Mouse (Mus musculus): ENCODE results near the gene Sgcd. TPM values are rescaled to one million over a fixed set of nuclear protein-coding genes. Genes with fewer than 3 reads are reported as not detected.
A peak's percentile ranks its signal among the peaks of the same experiment; 100 is the strongest.

Sgcd gene
- total RNA-seq, 1 experiment: 1.0 TPM

DNA sequence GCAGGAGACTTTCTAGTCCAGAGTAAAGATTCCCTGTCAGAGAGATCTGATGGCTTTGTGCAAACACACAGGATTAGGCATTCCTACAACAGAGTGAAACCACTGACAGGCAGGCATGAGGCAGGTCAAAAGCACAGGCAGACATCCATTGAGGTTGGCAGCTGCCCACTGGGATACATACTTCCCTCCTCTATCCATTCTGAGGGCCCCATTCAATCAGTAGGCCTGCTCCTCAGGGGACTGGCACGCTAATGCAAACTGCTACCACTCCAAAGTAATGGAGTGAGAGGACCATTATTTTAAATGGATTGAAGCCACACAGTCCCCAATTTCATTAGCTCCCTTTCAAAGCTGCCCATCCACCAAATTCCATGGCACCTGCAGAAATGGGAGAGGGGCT is 293.2 kb downstream of the Sgcd start:
- no peaks in the 10 kb centered on the region for H3K4me1 ChIP-seq (ENCODE audit: control insufficient read depth in 2 of 2, insufficient read depth in 2 of 2, low read length in 2 of 2, poor library complexity in 1 of 2)
- no peak for DNase-seq (ENCODE audit: low read depth, low spot score)
- H3K9me3 ChIP-seq (ENCODE audit: control insufficient read depth, insufficient read depth, low read depth, low read length): no peaks in the 10 kb centered on the region
- no peaks in the 10 kb centered on the region for H3K36me3 ChIP-seq (ENCODE audit: control insufficient read depth, insufficient read depth, low read length, poor library complexity, severe bottlenecking)
- TF ChIP-seq MAFK (IDR thresholded peaks at IDR 0.05; ENCODE audit: insufficient read depth, low read depth, low read length) (no peak), HCFC1 (IDR thresholded peaks at IDR 0.05; ENCODE audit: borderline replicate concordance, insufficient read depth, low read length) (no peak), CHD2 (IDR thresholded peaks at IDR 0.05; ENCODE audit: low read depth, low read length) (no peak), ZNF384 (IDR thresholded peaks at IDR 0.05; ENCODE audit: low read depth, low read length) (no peak), ZC3H11A (IDR thresholded peaks at IDR 0.05; ENCODE audit: borderline replicate concordance, low read depth, low read length) (no peak)
- H3K9ac ChIP-seq (ENCODE audit: insufficient read depth, low read depth, low read length, poor library complexity, severe bottlenecking): no peak overlapping the region
- in situ Hi-C loops (cut with MboI; ENCODE audit: low sequenced_read_pairs in 2 of 2, unreplicated experiment in 2 of 2): no loop called here
- H3K27ac ChIP-seq (ENCODE audit: insufficient read depth, low read depth, low read length, poor library complexity, severe bottlenecking): no peak overlapping the region
- H3K4me3 ChIP-seq (ENCODE audit: insufficient read depth in 1 of 2, low read depth in 1 of 2, low read length in 2 of 2, poor library complexity in 1 of 2, severe bottlenecking in 1 of 2): no peak overlapping the region

DNA sequence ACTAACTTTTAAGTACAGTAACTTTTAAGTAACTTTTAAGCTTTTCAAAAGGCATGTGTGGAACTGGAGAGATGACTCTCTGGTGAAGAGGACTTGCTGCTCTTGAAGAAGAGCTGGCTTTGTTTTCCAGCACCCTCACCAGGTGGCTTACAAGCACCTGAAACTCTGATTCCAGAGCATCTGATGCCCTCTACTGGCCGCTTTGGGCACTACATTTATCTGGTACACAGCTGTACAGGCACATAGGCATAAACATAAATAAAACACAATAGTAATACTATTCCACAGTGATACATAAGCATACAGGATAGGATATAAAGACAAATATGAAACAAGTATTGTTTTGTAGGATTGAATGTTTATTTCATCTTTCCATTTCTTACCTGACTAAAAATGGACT is 330.6 kb downstream of the Sgcd start:
- in situ Hi-C loops (cut with MboI; ENCODE audit: low sequenced_read_pairs in 2 of 2, unreplicated experiment in 2 of 2): no loop called here
- no peak overlapping the region for H3K4me3 ChIP-seq (ENCODE audit: insufficient read depth in 1 of 2, low read depth in 1 of 2, low read length in 2 of 2, poor library complexity in 1 of 2, severe bottlenecking in 1 of 2)
- H3K4me1 ChIP-seq (ENCODE audit: control insufficient read depth in 2 of 2, insufficient read depth in 2 of 2, low read length in 2 of 2, poor library complexity in 1 of 2): no peaks in the 10 kb centered on the region
- DNase-seq (ENCODE audit: low read depth, low spot score): peak; percentile 72
- no peak overlapping the region for H3K27ac ChIP-seq (ENCODE audit: insufficient read depth, low read depth, low read length, poor library complexity, severe bottlenecking)
- H3K9ac ChIP-seq (ENCODE audit: insufficient read depth, low read depth, low read length, poor library complexity, severe bottlenecking): no peak overlapping the region
- peak; percentile 95 for TF ChIP-seq ZC3H11A (IDR thresholded peaks at IDR 0.05; ENCODE audit: borderline replicate concordance, low read depth, low read length)
- TF ChIP-seq ZNF384 (IDR thresholded peaks at IDR 0.05; ENCODE audit: low read depth, low read length): no peak
- no peaks in the 10 kb centered on the region for H3K36me3 ChIP-seq (ENCODE audit: control insufficient read depth, insufficient read depth, low read length, poor library complexity, severe bottlenecking)
- no peaks in the 10 kb centered on the region for H3K9me3 ChIP-seq (ENCODE audit: control insufficient read depth, insufficient read depth, low read depth, low read length)

DNA sequence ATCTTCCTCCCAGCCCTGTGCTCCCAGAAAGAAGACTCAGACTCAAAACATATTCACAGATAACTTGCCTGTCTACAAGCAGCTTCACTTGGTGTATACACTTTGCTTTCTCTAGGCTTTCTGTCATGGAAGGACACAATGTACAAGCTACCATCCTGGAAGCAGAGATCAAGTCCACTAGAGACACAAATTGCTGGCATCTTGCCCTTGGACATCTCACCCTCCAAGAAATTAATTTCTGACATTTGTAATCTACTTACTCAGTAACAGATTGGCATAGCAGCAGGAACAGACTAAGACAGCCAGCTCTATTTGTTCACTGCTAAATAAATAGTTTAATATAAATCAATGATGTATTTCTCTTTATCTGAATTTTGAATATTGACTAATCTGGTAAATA is 342.9 kb downstream of the Sgcd start:
- H3K4me3 ChIP-seq (ENCODE audit: insufficient read depth in 1 of 2, low read depth in 1 of 2, low read length in 2 of 2, poor library complexity in 1 of 2, severe bottlenecking in 1 of 2): no peak overlapping the region
- no peaks in the 10 kb centered on the region for H3K36me3 ChIP-seq (ENCODE audit: control insufficient read depth, insufficient read depth, low read length, poor library complexity, severe bottlenecking)
- H3K27ac ChIP-seq (ENCODE audit: insufficient read depth, low read depth, low read length, poor library complexity, severe bottlenecking): no peak overlapping the region
- in situ Hi-C loops (cut with MboI; ENCODE audit: low sequenced_read_pairs in 2 of 2, unreplicated experiment in 2 of 2): no loop called here
- no peak for DNase-seq (ENCODE audit: low read depth, low spot score)
- no peak for TF ChIP-seq ZNF384 (IDR thresholded peaks at IDR 0.05; ENCODE audit: low read depth, low read length)
- no peak for TF ChIP-seq ZC3H11A (IDR thresholded peaks at IDR 0.05; ENCODE audit: borderline replicate concordance, low read depth, low read length)
- TF ChIP-seq CHD2 (IDR thresholded peaks at IDR 0.05; ENCODE audit: low read depth, low read length): no peak
- TF ChIP-seq HCFC1 (IDR thresholded peaks at IDR 0.05; ENCODE audit: borderline replicate concordance, insufficient read depth, low read length): no peak
- no peak for TF ChIP-seq MAFK (IDR thresholded peaks at IDR 0.05; ENCODE audit: insufficient read depth, low read depth, low read length)
- no peaks in the 10 kb centered on the region for H3K9me3 ChIP-seq (ENCODE audit: control insufficient read depth, insufficient read depth, low read depth, low read length)
- no peak overlapping the region for H3K9ac ChIP-seq (ENCODE audit: insufficient read depth, low read depth, low read length, poor library complexity, severe bottlenecking)
- H3K4me1 ChIP-seq (ENCODE audit: control insufficient read depth in 2 of 2, insufficient read depth in 2 of 2, low read length in 2 of 2, poor library complexity in 1 of 2): no peaks in the 10 kb centered on the region; a peak in 1 of 4 replicates

DNA sequence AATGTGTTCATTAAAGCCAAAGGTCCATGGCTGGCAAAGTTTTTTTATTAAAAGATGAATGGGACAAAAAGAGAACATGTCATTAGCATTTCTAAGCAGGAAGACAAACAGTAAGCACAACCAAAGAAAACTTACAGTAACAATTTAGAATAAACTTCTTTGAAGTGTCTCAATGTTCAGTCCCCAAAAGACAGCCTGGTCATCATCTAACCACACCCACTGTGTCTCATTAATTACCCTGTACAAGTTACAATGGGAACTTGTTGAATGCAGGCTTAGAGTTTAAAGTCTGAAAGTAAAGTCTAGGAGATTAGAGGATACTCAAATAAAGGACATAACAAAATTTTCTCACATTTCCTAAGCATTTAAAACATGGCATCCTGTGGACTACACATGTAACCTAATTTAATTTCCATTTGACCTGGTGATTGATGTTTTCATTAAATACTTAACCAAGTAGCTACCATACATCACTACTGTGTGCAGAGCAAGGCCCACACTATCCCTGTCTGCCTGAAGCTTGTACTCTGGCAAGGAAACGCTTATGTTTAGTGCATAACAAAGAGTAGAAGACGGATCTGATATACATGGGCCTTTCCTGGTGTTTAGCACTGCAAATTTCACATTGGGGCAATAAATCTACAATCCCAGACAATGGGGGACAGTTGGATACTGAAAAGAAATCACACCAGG is 347.1 kb downstream of the Sgcd start:
- no peak overlapping the region for H3K27ac ChIP-seq (ENCODE audit: insufficient read depth, low read depth, low read length, poor library complexity, severe bottlenecking)
- no peak for DNase-seq (ENCODE audit: low read depth, low spot score)
- TF ChIP-seq MAFK (IDR thresholded peaks at IDR 0.05; ENCODE audit: insufficient read depth, low read depth, low read length) (no peak), CHD2 (IDR thresholded peaks at IDR 0.05; ENCODE audit: low read depth, low read length) (no peak), HCFC1 (IDR thresholded peaks at IDR 0.05; ENCODE audit: borderline replicate concordance, insufficient read depth, low read length) (no peak), ZNF384 (IDR thresholded peaks at IDR 0.05; ENCODE audit: low read depth, low read length) (no peak), ZC3H11A (IDR thresholded peaks at IDR 0.05; ENCODE audit: borderline replicate concordance, low read depth, low read length) (no peak)

DNA sequence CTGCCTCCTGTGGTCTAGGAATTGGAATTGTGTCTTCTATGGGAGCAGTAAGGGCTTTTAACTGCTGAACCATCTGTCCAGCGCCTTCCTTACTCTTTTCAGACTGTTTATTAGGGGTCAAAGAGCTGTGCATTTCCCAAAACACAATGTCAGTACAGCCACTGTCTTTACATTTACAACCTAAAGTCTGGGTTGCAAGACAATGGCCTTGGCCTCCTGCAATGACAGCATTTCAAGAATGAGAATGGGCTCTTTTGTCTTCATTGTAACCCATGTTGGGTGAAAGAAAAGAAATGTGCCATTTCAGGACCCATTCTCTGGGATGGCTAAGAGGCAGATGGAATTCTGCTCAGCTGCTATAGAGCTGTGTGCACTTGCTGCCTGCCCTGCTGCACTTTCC is 348.2 kb downstream of the Sgcd start:
- no peaks in the 10 kb centered on the region for H3K36me3 ChIP-seq (ENCODE audit: control insufficient read depth, insufficient read depth, low read length, poor library complexity, severe bottlenecking)
- no peak for TF ChIP-seq HCFC1 (IDR thresholded peaks at IDR 0.05; ENCODE audit: borderline replicate concordance, insufficient read depth, low read length)
- TF ChIP-seq ZNF384 (IDR thresholded peaks at IDR 0.05; ENCODE audit: low read depth, low read length): no peak
- TF ChIP-seq MAFK (IDR thresholded peaks at IDR 0.05; ENCODE audit: insufficient read depth, low read depth, low read length): no peak
- no peak for TF ChIP-seq ZC3H11A (IDR thresholded peaks at IDR 0.05; ENCODE audit: borderline replicate concordance, low read depth, low read length)
- 0 out of 2 replicates have a peak, but pooled peaks have one; percentile 7 for TF ChIP-seq CHD2 (IDR thresholded peaks at IDR 0.05; ENCODE audit: low read depth, low read length)
- H3K4me3 ChIP-seq (ENCODE audit: insufficient read depth in 1 of 2, low read depth in 1 of 2, low read length in 2 of 2, poor library complexity in 1 of 2, severe bottlenecking in 1 of 2): no peak overlapping the region
- no peaks in the 10 kb centered on the region for H3K9me3 ChIP-seq (ENCODE audit: control insufficient read depth, insufficient read depth, low read depth, low read length)
- H3K27ac ChIP-seq (ENCODE audit: insufficient read depth, low read depth, low read length, poor library complexity, severe bottlenecking): no peak overlapping the region
- H3K4me1 ChIP-seq (ENCODE audit: control insufficient read depth in 2 of 2, insufficient read depth in 2 of 2, low read length in 2 of 2, poor library complexity in 1 of 2): peaks cover 11 to 13% of the 10 kb centered on the region in 2 experiments
- DNase-seq (ENCODE audit: low read depth, low spot score): peak; percentile 57
- H3K9ac ChIP-seq (ENCODE audit: insufficient read depth, low read depth, low read length, poor library complexity, severe bottlenecking): no peak overlapping the region
- in situ Hi-C loops (cut with MboI; ENCODE audit: low sequenced_read_pairs in 2 of 2, unreplicated experiment in 2 of 2): no loop called here

More for the DNA sequence above, 347.1 kb downstream of the Sgcd start:
- H3K36me3 ChIP-seq (ENCODE audit: control insufficient read depth, insufficient read depth, low read length, poor library complexity, severe bottlenecking): no peaks in the 10 kb centered on the region
- no peak overlapping the region for H3K4me3 ChIP-seq (ENCODE audit: insufficient read depth in 1 of 2, low read depth in 1 of 2, low read length in 2 of 2, poor library complexity in 1 of 2, severe bottlenecking in 1 of 2)
- H3K9ac ChIP-seq (ENCODE audit: insufficient read depth, low read depth, low read length, poor library complexity, severe bottlenecking): no peak overlapping the region
- in situ Hi-C loops (cut with MboI; ENCODE audit: low sequenced_read_pairs in 2 of 2, unreplicated experiment in 2 of 2): no loop called here
- H3K4me1 ChIP-seq (ENCODE audit: control insufficient read depth in 2 of 2, insufficient read depth in 2 of 2, low read length in 2 of 2, poor library complexity in 1 of 2): peaks cover 8 to 9% of the 10 kb centered on the region in 2 experiments; a peak in 3 of 4 replicates
- H3K9me3 ChIP-seq (ENCODE audit: control insufficient read depth, insufficient read depth, low read depth, low read length): no peaks in the 10 kb centered on the region
